Mouse (Mus musculus): ENCODE data around the gene BC003965. TPM values are rescaled to one million over a fixed set of nuclear protein-coding genes. Genes with fewer than 3 reads are reported as not detected.
"Not testable (repeated sequence)": the region's sequence is repeated elsewhere in the genome, so short reads cannot be mapped to it uniquely, and the experiment has no call there.

The BC003965 gene
- polyA plus RNA-seq, 1 experiment from 2014 or later = 36.2 TPM

- peak overlapping the region; percentile 48 for H3K9ac ChIP-seq
- 2% methylated on average over 24 of the region's 30 CpGs for WGBS
- peaks cover 14% of the 10 kb centered on the region for H3K4me1 ChIP-seq
- H3K4me3 ChIP-seq (replicated peaks) = peak overlapping the region; percentile 41
- peaks cover 16% of the 10 kb centered on the region for H3K36me3 ChIP-seq (replicated peaks)
- peak overlapping the region; percentile 74 for H3K4me2 ChIP-seq
- ATAC-seq (ENCODE audit: low FRiP score) = peak; percentile 84
- peaks cover 3% of the 10 kb centered on the region for H3K27me3 ChIP-seq
- no peaks in the 10 kb centered on the region for H3K9me3 ChIP-seq
- H3K27ac ChIP-seq = peak overlapping the region; percentile 31; the same call in 1 of the 2 replicates
Observed at GRCm38 (mm10) chr17:25221821-25222503, 37.6 kb downstream of the BC003965 start.

DNA sequence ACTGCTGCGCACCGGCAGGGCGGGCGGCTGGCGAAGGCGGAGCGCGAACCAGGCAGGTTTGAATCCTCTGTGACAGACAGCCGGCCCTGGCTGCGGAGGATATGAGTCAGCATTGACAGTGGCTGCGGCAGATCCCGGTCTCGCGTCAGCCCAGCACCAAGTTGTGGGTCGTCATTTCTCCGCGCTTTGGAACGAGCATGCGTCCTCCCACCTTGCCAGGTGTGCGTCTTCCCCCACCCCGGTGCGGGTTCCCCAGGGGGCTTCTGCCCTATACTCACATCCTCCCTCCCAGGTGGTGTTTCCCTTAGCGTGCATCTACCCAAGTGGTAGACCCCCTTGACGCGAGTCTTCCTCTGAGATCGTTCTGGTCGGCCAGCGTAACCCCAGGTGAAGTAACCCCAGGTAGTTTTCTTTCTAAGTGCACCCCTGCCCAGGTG is 38.2 kb downstream of the BC003965 start:
- Histone ChIP-seq H3K4me3 (replicated peaks) (peak overlapping the region; percentile 41), H3K4me2 (peak overlapping the region; percentile 74), H3K36me3 (replicated peaks) (peaks cover 16% of the 10 kb centered on the region), H3K4me1 (peaks cover 14% of the 10 kb centered on the region)
- not testable (repeated sequence) for H3K27ac ChIP-seq, H3K27me3 ChIP-seq, H3K9ac ChIP-seq, H3K9me3 ChIP-seq
- WGBS = 8% methylated on average over 14 of the region's 28 CpGs
- ATAC-seq (ENCODE audit: low FRiP score) = peak; percentile 79

DNA sequence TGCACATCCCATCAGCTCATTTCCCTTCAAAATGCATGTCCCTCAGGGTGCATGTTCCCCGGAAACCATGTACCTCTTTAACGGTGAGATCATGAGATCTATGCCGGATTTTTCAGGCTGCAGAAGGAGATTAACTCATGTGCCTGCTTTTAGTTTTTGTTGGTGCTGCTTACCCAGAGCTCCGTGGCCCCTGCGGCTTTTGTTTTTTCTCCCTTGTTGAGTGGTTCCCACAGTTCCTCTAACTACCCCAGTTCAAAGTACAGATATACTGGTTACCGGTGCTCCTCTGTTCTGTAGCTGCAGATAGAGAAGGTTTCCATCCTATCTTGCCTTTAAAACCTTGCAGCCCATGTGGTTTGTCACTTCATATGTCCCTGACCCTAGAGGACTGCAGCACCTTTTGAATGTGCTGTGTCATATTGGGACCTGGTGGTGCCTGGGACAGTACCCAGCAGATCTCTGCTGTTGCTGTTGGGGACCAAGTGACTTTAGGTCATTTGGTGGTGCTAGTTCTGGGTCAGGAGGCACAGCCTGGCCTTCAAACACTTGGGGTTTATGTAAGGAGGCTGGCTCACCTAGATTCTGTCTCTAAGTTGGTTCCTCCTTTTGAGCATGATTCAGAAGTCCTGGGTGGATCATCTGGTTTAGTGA is 38.7 kb downstream of the BC003965 start:
- WGBS = 29% methylated on average over 6 of the region's 6 CpGs
- peaks cover 3% of the 10 kb centered on the region for H3K27me3 ChIP-seq
- H3K4me1 ChIP-seq = peaks cover 14% of the 10 kb centered on the region
- peak overlapping the region; percentile 5; the same call in 1 of the 2 replicates for H3K27ac ChIP-seq
- no peak overlapping the region for H3K9ac ChIP-seq
- H3K36me3 ChIP-seq (replicated peaks) = peaks cover 16% of the 10 kb centered on the region
- peak overlapping the region; percentile 22; the same call in 1 of the 2 replicates for H3K4me3 ChIP-seq (replicated peaks)
- H3K9me3 ChIP-seq = no peaks in the 10 kb centered on the region
- H3K4me2 ChIP-seq = peak overlapping the region; percentile 74
- no peak for ATAC-seq (ENCODE audit: low FRiP score)

GRCm38 (mm10) chr17:25224586-25225222 is 40.4 kb downstream of the BC003965 start:
- H3K4me1 ChIP-seq = peaks cover 14% of the 10 kb centered on the region
- 88% methylated on average over 7 of the region's 7 CpGs for WGBS
- no peak overlapping the region for H3K27ac ChIP-seq
- H3K36me3 ChIP-seq (replicated peaks) = peaks cover 12% of the 10 kb centered on the region
- H3K4me2 ChIP-seq = no peak overlapping the region
- no peak overlapping the region for H3K9ac ChIP-seq
- H3K9me3 ChIP-seq = no peaks in the 10 kb centered on the region
- no peak for ATAC-seq (ENCODE audit: low FRiP score)
- H3K4me3 ChIP-seq (replicated peaks) = no peak overlapping the region
- peaks cover 3% of the 10 kb centered on the region for H3K27me3 ChIP-seq

- Histone ChIP-seq H3K27ac (no peak overlapping the region), H3K4me2 (no peak overlapping the region), H3K4me3 (replicated peaks) (no peak overlapping the region), H3K27me3 (peaks cover 3% of the 10 kb centered on the region), H3K9ac (no peak overlapping the region), H3K36me3 (replicated peaks) (peaks cover 18% of the 10 kb centered on the region), H3K9me3 (no peaks in the 10 kb centered on the region), H3K4me1 (peaks cover 14% of the 10 kb centered on the region)
- 84% methylated on average over 4 of the region's 4 CpGs for WGBS
- no peak for ATAC-seq (ENCODE audit: low FRiP score)
Observed at GRCm38 (mm10) chr17:25225659-25226058, 41.3 kb downstream of the BC003965 start.

DNA sequence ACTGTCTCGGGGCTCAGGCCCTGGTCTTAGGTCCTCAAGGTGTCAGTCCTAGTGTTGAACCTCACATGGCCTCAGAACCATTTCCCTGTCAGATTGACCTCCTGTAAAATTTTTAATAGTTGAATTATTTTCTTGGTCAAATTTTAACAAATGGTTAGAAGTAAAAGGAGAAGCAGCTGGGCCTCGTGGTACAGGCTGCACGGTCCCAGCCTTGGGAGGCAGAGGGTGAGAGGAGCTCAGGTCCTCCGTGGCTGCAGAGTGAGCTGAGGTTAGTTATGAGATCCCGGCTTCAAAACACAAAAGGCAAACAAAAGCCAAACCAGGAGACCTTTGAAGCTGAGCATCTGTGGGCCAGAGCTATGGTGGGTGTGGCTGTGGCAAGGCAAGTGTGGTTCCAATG is 43.6 kb downstream of the BC003965 start:
- no peaks in the 10 kb centered on the region for H3K9me3 ChIP-seq
- H3K27ac ChIP-seq = no peak overlapping the region
- H3K27me3 ChIP-seq = no peaks in the 10 kb centered on the region; the same call in 1 of the 2 replicates
- H3K4me2 ChIP-seq = no peak overlapping the region
- no peak overlapping the region for H3K4me3 ChIP-seq (replicated peaks)
- 88% methylated on average over 5 of the region's 5 CpGs for WGBS
- H3K4me1 ChIP-seq = no peaks in the 10 kb centered on the region
- no peak overlapping the region for H3K9ac ChIP-seq
- H3K36me3 ChIP-seq (replicated peaks) = peaks cover 27% of the 10 kb centered on the region
- ATAC-seq (ENCODE audit: low FRiP score) = no peak

DNA sequence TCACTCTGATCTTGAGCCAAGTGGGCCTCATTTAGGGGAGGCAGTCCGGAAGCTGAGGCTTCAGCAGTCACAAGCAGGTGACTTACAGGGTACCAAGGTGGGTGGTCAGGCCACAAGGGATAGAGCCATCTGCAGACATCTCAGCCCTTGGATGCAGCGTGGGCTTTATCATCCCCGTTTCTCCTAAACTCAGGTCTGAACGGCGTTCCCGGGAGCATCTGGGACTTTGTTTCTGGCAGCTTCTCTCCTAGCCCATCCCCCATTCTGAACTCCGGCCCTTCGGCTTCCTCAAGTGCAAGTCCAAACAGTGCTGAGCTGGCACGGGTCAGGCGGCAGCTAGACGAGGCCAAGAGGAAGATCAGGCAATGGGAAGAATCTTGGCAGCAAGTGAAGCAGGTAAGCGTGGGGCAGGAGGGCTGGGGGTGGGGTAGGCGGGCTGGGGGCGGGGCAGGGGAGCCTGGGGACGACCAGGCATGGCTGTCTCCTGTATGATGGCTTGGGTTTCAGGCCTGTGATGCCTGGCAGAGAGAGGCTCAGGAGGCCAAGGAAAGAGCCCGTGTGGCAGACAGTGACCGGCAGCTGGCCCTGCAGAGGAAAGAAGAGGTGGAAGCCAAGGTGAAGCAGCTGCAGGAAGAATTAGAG is 45.8 kb downstream of the BC003965 start:
- H3K27ac ChIP-seq; H3K4me3 ChIP-seq (replicated peaks); ATAC-seq (ENCODE audit: low FRiP score); H3K9me3 ChIP-seq; H3K27me3 ChIP-seq; H3K9ac ChIP-seq; H3K4me1 ChIP-seq; H3K4me2 ChIP-seq: not testable (repeated sequence)
- 82% methylated on average over 17 of the region's 17 CpGs for WGBS
- H3K36me3 ChIP-seq (replicated peaks) = peaks cover 36% of the 10 kb centered on the region

DNA sequence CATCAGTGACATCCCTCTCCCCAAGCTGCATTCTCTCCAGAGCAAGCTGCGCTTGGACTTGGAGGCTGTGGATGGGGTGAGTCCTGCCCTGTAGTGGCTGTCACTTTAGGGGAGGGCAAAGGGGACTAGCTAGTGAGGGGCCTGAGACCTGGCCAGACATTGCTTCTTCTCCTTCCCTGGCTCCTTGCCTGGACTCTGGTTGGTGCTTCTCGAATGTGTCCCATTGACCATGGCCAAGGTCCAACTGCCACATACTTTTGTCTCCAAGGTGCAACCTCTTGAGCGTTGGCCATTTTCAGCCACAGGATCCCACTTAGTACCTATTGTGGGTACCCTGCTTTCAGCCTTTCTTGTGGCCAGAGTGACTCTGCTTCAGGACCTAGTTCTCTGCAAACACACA is 46.3 kb downstream of the BC003965 start:
- no peak overlapping the region for H3K9ac ChIP-seq
- H3K27me3 ChIP-seq = no peaks in the 10 kb centered on the region
- H3K27ac ChIP-seq = no peak overlapping the region
- H3K4me2 ChIP-seq = no peak overlapping the region
- H3K9me3 ChIP-seq = no peaks in the 10 kb centered on the region
- WGBS = 86% methylated on average over 3 of the region's 3 CpGs
- H3K36me3 ChIP-seq (replicated peaks) = peaks cover 41% of the 10 kb centered on the region
- H3K4me1 ChIP-seq = no peaks in the 10 kb centered on the region
- ATAC-seq (ENCODE audit: low FRiP score) = no peak
- H3K4me3 ChIP-seq (replicated peaks) = no peak overlapping the region

GRCm38 (mm10) chr17:25231621-25232020 is 47.3 kb downstream of the BC003965 start:
- 90% methylated on average over 5 of the region's 11 CpGs for WGBS
- not testable (repeated sequence) for H3K27ac ChIP-seq; H3K9ac ChIP-seq; H3K4me2 ChIP-seq; H3K27me3 ChIP-seq; H3K4me1 ChIP-seq; H3K9me3 ChIP-seq; H3K4me3 ChIP-seq (replicated peaks)
- ATAC-seq (ENCODE audit: low FRiP score) = 0 out of 2 replicates have a peak, but pooled peaks have one; percentile 36
- H3K36me3 ChIP-seq (replicated peaks) = peaks cover 43% of the 10 kb centered on the region

- Histone ChIP-seq H3K36me3 (replicated peaks) (peaks cover 32% of the 10 kb centered on the region), H3K4me3 (replicated peaks) (no peak overlapping the region), H3K27me3 (no peaks in the 10 kb centered on the region), H3K4me1 (peaks cover 13% of the 10 kb centered on the region), H3K9me3 (no peaks in the 10 kb centered on the region), H3K27ac (no peak overlapping the region), H3K4me2 (no peak overlapping the region), H3K9ac (no peak overlapping the region)
- 85% methylated on average over 9 of the region's 9 CpGs for WGBS
- ATAC-seq (ENCODE audit: low FRiP score) = no peak
Observed at GRCm38 (mm10) chr17:25235635-25236034, 51.3 kb downstream of the BC003965 start.
